Mouse (Mus musculus) olfactory bulb, adult 2 months (tissue): ENCODE data around the gene Creg2.

ENCODE experiments used
- CTCF ChIP-seq: fragments of 200-500 bp; IDR thresholded peaks from 2 replicates; pipeline ENCODE4 v1.5.1; 2012; ENCODE audit warnings: low read depth, mild to moderate bottlenecking, low read length, moderate library complexity; ENCODE audit not compliant: insufficient read depth
- POLR2A ChIP-seq: fragments of 200-500 bp; IDR thresholded peaks from 2 replicates; pipeline ENCODE4 v1.6.1; 2012; ENCODE audit warnings: mild to moderate bottlenecking, low read depth, low read length, moderate library complexity; ENCODE audit not compliant: insufficient read depth

- TF ChIP-seq CTCF (no peak), POLR2A (no peak)
Observed at GRCm38 (mm10) chr1:39578446-39578845, 72.8 kb downstream of the Creg2 start.
